Mouse (Mus musculus) forebrain, embryonic 12.5 days (tissue): ENCODE results near the gene Tmem115. TPM values are rescaled to one million over a fixed set of nuclear protein-coding genes. Genes with fewer than 3 reads are reported as not detected.
A peak's percentile ranks its signal among the peaks of the same experiment; 100 is the strongest.
"Not testable (repeated sequence)": the region's sequence is repeated elsewhere in the genome, so short reads cannot be mapped to it uniquely, and the experiment has no call there.

Experiments used
- ATAC-seq: fragments of 200-750 bp; cut with Nextera tagmentation; 2 replicates; pipeline ENCODE4 v1.8.0; 2017; ENCODE audit warnings: moderate TSS enrichment; ENCODE audit not compliant: low FRiP score
- H3K27ac ChIP-seq: fragments of 300-500 bp; sonication (generic); 2 replicates; pipeline ENCODE4 v1.5.1; 2016; ENCODE audit warnings: mild to moderate bottlenecking
- H3K27me3 ChIP-seq: fragments of 300-500 bp; sonication (generic); 2 replicates; pipeline ENCODE4 v1.6.1; 2016; ENCODE audit warnings: mild to moderate bottlenecking
- H3K36me3 ChIP-seq: fragments of 300-500 bp; sonication (generic); replicated peaks from 2 replicates; pipeline ENCODE4 v1.6.1; 2016; ENCODE audit warnings: mild to moderate bottlenecking
- H3K4me1 ChIP-seq: fragments of 300-500 bp; sonication (generic); 2 replicates; pipeline ENCODE4 v1.6.1; 2016
- H3K4me2 ChIP-seq: fragments of 300-500 bp; sonication (generic); 2 replicates; pipeline ENCODE4 v1.6.1; 2016; ENCODE audit warnings: mild to moderate bottlenecking, moderate library complexity
- H3K4me3 ChIP-seq: fragments of 300-500 bp; sonication (generic); replicated peaks from 2 replicates; pipeline ENCODE4 v1.5.1; 2016; ENCODE audit warnings: mild to moderate bottlenecking
- H3K9ac ChIP-seq: fragments of 300-500 bp; sonication (generic); 2 replicates; pipeline ENCODE4 v1.6.1; 2016; ENCODE audit warnings: mild to moderate bottlenecking
- H3K9me3 ChIP-seq: fragments of 300-500 bp; sonication (generic); 2 replicates; pipeline ENCODE4 v1.6.1; 2016
- WGBS: fragments of 180-500 bp; shearing (Covaris S2); methylation state at CpG from one replicate; pipeline ENCODE4 v1.1.7; 2016; 5-methylcytosine and 5-hydroxymethylcytosine counted together
- polyA plus RNA-seq: library from polyadenylated mRNA; unstranded; fragments of >200 nt; fragmentation: Nextera tagmentation; extraction: Ambion mirVana; gene quantifications from 2 replicates; pipeline ENCODE4 v1.2.1, GENCODE M21; 2016

Gene Tmem115
- polyA plus RNA-seq, 1 experiment from 2014 or later: 43.3 TPM

GRCm38 (mm10) chr9:107552690-107553393, 19.1 kb downstream of the Tmem115 start:
- Histone ChIP-seq H3K9ac (no peak overlapping the region), H3K9me3 (no peaks in the 10 kb centered on the region), H3K4me1 (peaks cover 55% of the 10 kb centered on the region), H3K4me2 (peak overlapping the region; percentile 82), H3K4me3 (peak overlapping the region; percentile 63; the same call in 1 of the 2 replicates), H3K27ac (no peak overlapping the region), H3K27me3 (peaks cover 57% of the 10 kb centered on the region), H3K36me3 (peaks cover 9% of the 10 kb centered on the region)
- 78% methylated on average over 5 of the region's 5 CpGs for WGBS
- ATAC-seq: no peak

DNA sequence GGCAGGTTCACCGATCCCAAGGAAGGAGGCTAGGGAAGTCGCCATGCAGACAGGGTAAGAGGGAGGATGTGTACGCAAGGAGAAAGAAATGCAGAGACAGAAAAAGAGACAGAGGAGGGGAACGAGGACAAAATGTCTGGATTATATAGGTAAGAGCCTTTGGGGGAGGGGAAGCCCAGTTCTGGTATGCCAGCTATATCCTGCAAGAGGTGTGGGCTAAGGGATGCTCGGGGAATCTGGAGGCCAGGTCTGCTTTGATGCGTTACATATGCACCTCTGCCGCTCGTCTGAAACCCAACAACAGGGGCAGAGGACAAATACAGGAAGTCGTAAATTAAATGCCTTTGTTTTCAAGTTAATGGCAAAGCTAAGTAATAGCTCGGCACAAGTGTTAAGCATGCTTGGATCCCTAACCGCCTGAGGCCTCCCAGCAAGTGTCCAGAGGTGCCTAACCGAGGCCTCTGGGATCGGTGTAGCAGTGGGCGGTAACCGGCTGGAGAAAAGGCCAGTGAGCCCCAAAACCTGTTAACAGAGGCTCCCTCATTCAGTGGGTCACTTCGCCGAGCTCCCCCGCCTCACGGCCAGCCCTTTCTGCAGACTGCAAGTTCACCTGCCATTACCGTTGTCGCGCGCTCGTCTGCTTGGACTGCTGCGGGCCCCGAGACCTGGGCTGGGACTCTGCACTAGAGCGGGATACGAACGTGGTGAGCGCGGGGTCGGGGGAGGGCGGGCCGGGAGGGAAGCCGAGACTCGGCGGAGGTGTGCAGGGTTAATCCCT, 20.0 kb downstream of the Tmem115 start:
- Histone ChIP-seq H3K9me3 (no peaks in the 10 kb centered on the region), H3K4me2 (peak overlapping the region; percentile 82), H3K27ac (peak overlapping the region; percentile 92), H3K36me3 (peaks cover 18% of the 10 kb centered on the region), H3K4me1 (peaks cover 55% of the 10 kb centered on the region), H3K4me3 (peak overlapping the region; percentile 63), H3K27me3 (peaks cover 48% of the 10 kb centered on the region), H3K9ac (peak overlapping the region; percentile 80)
- ATAC-seq: peak; percentile 78
- WGBS: 5% methylated on average over 37 of the region's 37 CpGs

GRCm38 (mm10) chr9:107554319-107554825, 20.6 kb downstream of the Tmem115 start:
- H3K9ac ChIP-seq: peak overlapping the region; percentile 80
- WGBS: under 1% methylated on average over 51 of the region's 53 CpGs
- H3K4me1 ChIP-seq: peaks cover 55% of the 10 kb centered on the region
- H3K27ac ChIP-seq: peak overlapping the region; percentile 92
- H3K9me3 ChIP-seq: no peaks in the 10 kb centered on the region
- H3K4me3 ChIP-seq: peak overlapping the region; percentile 63
- peak; percentile 92 for ATAC-seq
- peaks cover 25% of the 10 kb centered on the region for H3K36me3 ChIP-seq
- peak overlapping the region; percentile 82 for H3K4me2 ChIP-seq
- H3K27me3 ChIP-seq: peaks cover 42% of the 10 kb centered on the region

GRCm38 (mm10) chr9:107555031-107555457, 21.3 kb downstream of the Tmem115 start:
- Histone ChIP-seq H3K9ac (peak overlapping the region; percentile 80), H3K4me2 (peak overlapping the region; percentile 82), H3K4me1 (peaks cover 55% of the 10 kb centered on the region), H3K9me3 (no peaks in the 10 kb centered on the region), H3K27me3 (peaks cover 35% of the 10 kb centered on the region), H3K4me3 (peak overlapping the region; percentile 63), H3K36me3 (peaks cover 31% of the 10 kb centered on the region), H3K27ac (peak overlapping the region; percentile 92)
- peak; percentile 39 for ATAC-seq
- WGBS: under 1% methylated on average over 23 of the region's 23 CpGs

DNA sequence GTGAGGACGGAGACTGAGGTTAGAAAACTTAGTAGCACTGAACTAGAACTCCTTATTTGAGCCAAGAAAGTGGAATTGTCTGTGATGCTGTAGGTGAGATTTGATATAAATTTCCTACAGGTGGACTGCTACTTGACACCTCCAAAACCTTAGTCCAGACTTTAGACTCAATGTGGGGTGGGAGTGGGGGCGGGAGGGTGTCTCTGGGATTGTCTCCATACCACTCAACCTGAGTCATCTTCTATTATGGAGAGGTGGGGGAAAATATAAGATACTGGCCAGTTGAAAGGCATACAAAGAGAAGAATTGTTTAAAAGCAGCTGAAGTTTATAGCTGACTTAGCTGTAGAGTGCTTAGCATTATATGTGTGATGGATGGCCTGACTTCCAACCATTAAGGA, 22.0 kb downstream of the Tmem115 start:
- Histone ChIP-seq H3K4me3 (peak overlapping the region; percentile 63), H3K9ac (peak overlapping the region; percentile 80), H3K4me2 (peak overlapping the region; percentile 82), H3K27me3 (peaks cover 28% of the 10 kb centered on the region), H3K9me3 (no peaks in the 10 kb centered on the region), H3K27ac (0 out of 2 replicates have a peak overlapping the region, but pooled peaks have one; percentile 92), H3K4me1 (peaks cover 55% of the 10 kb centered on the region), H3K36me3 (peaks cover 38% of the 10 kb centered on the region)
- 50% methylated on average over 2 of the region's 2 CpGs for whole genome bisulfite sequencing
- ATAC-seq: no peak

DNA sequence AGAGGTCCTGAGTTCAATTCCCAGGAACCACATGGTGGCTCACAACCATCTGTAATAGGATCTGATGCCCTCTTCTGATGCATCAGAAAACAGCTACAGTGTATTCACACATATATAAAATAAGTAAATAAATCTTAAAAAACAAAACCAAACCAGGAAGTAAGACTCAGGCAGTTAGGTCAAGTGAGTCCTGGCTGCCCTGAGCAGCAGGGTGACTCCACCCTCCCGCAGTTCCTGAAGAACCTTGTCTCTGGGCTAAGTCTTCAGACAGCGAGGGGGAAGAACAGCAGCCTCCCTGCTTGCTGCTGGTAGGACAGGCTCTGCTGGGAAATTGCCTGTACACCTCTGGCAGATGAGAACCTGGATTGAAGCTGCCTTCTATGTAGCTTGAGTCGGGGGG, 22.6 kb downstream of the Tmem115 start:
- no peak overlapping the region for H3K27ac ChIP-seq
- peaks cover 50% of the 10 kb centered on the region for H3K4me1 ChIP-seq
- peak overlapping the region; percentile 80; the same call in 1 of the 2 replicates for H3K9ac ChIP-seq
- peak overlapping the region; percentile 82 for H3K4me2 ChIP-seq
- H3K4me3 ChIP-seq: 0 out of 2 replicates have a peak overlapping the region, but pooled peaks have one; percentile 63
- 85% methylated on average over 3 of the region's 3 CpGs for WGBS
- peaks cover 22% of the 10 kb centered on the region for H3K27me3 ChIP-seq
- H3K9me3 ChIP-seq: no peaks in the 10 kb centered on the region
- no peak for ATAC-seq
- peaks cover 44% of the 10 kb centered on the region for H3K36me3 ChIP-seq

DNA sequence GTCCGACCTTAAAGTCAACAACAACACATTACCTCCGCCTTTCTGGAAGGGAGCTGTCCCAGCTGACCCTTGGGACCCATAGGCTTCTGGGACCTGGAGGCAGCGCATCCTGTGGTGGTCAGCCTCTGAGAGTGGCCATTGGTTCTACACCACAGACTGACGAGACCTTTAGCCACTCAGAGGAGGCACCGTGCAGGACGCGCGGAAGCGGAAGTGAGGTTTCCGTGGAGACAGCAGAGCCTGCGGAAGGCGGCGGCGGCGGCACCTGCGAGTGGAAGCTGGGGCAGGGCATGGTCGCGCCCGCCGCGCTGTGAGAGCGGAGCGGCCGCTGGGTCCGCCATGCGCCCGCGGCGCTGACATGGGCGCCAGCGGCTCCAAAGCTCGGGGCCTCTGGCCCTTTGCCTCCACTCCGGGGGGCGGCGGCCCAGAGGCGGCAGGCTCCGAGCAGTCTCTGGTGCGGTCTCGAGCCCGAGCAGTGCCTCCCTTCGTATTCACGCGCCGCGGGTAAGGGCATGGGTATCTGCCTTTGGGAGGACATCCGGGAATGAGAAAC, 29.4 kb downstream of the Tmem115 start, which contains the start of gene Tusc2:
Gene Tusc2, plus strand, starts transcription at position 227 of the 553 bp plus-strand sequence.
- H3K4me3 ChIP-seq: peak within 1 kb of the TSS; percentile 96
- H3K27me3 ChIP-seq: no peaks in the 10 kb centered on the region
- under 1% methylated on average over 45 of the region's 46 CpGs for WGBS
- H3K4me2 ChIP-seq: peak within 1 kb of the TSS; percentile 83
- H3K9ac ChIP-seq: peak within 1 kb of the TSS; percentile 89
- peaks cover 33% of the 10 kb centered on the region for H3K4me1 ChIP-seq
- peaks cover 67% of the 10 kb centered on the region for H3K36me3 ChIP-seq
- no peaks in the 10 kb centered on the region for H3K9me3 ChIP-seq
- H3K27ac ChIP-seq: peak within 1 kb of the TSS; percentile 57; the same call in 1 of the 2 replicates
- ATAC-seq: peak; percentile 97

DNA sequence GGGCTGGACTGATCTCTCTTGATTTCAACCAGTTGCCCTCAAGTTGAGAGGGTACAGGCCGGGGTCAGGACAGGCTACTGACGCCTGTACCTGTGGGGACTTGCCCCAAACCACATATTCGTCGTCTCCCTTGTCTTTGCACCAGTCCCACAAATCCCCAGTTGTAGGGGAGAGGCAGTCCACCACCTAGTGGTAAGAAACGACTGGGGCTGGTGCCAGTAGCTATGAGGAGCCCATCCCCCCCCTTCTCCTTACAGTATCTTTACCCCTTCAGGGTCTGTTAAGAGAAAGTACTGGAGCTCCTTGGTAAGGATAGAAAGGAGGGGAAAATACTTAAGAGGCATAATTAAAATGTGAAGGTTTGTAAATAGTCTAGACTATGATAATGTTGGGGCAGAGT, 31.8 kb downstream of the Tmem115 start:
- Histone ChIP-seq H3K4me1 (peaks cover 46% of the 10 kb centered on the region), H3K27ac (0 out of 2 replicates have a peak overlapping the region, but pooled peaks have one; percentile 8), H3K36me3 (peaks cover 45% of the 10 kb centered on the region)
- not testable (repeated sequence) for H3K4me3 ChIP-seq, H3K9me3 ChIP-seq, ATAC-seq, H3K27me3 ChIP-seq, H3K4me2 ChIP-seq, H3K9ac ChIP-seq
- 50% methylated on average over 5 of the region's 5 CpGs for WGBS

GRCm38 (mm10) chr9:107566041-107566709, 32.4 kb downstream of the Tmem115 start:
- no peaks in the 10 kb centered on the region for H3K9me3 ChIP-seq
- no peak overlapping the region for H3K4me2 ChIP-seq
- WGBS: 61% methylated on average over 15 of the region's 15 CpGs
- no peaks in the 10 kb centered on the region for H3K27me3 ChIP-seq
- peaks cover 52% of the 10 kb centered on the region for H3K4me1 ChIP-seq
- H3K27ac ChIP-seq: no peak overlapping the region
- peaks cover 45% of the 10 kb centered on the region for H3K36me3 ChIP-seq
- no peak for ATAC-seq
- H3K4me3 ChIP-seq: no peak overlapping the region
- H3K9ac ChIP-seq: no peak overlapping the region

GRCm38 (mm10) chr9:107566855-107567254, 33.1 kb downstream of the Tmem115 start:
- WGBS: 71% methylated on average over 3 of the region's 3 CpGs
- Histone ChIP-seq H3K4me3 (no peak overlapping the region), H3K27ac (peak overlapping the region; percentile 54; the same call in 1 of the 2 replicates), H3K9ac (no peak overlapping the region), H3K27me3 (no peaks in the 10 kb centered on the region), H3K4me2 (no peak overlapping the region), H3K4me1 (peaks cover 59% of the 10 kb centered on the region), H3K9me3 (no peaks in the 10 kb centered on the region), H3K36me3 (peaks cover 45% of the 10 kb centered on the region)
- ATAC-seq: no peak

DNA sequence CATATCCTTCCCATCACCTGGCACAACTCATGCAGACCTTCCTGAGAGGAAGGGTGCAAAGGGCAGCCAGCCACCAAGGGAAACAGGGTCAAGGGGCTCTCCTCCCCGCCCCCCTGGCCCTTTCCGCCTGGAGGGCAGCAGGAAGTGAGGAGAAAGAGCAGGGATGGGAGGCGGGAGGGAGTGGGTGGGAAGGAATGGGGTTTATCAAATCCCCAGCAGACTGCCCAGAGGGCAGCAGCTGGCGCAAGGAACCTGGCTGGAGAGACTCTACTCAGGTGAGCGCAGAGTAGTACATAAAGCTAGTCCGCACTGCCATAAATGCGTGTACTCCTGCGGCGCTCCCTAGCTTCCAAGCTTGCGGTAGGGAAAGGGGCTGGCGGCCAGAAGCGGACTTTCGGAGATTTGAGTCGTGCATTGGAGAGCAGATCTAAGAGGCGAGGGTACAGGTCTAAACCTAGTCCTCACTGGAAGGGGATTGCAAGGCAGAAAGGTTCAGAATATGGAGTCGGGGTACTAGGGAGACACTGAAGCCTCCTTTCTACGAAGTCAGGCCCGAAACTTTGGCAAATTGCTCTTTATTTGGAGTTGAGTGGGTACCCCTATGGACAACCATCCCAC, 34.1 kb downstream of the Tmem115 start, which contains the start of gene Hyal2:
Gene Hyal2, plus strand, starts transcription at position 244 of the 618 bp plus-strand sequence.
- ATAC-seq: no peak
- no peaks in the 10 kb centered on the region for H3K27me3 ChIP-seq
- H3K36me3 ChIP-seq: peaks cover 49% of the 10 kb centered on the region
- H3K4me3 ChIP-seq: peak within 1 kb of the TSS; percentile 82
- H3K9ac ChIP-seq: peak within 1 kb of the TSS; percentile 84
- peaks cover 60% of the 10 kb centered on the region for H3K4me1 ChIP-seq
- no peaks in the 10 kb centered on the region for H3K9me3 ChIP-seq
- 4% methylated on average over 18 of the region's 18 CpGs for WGBS
- H3K27ac ChIP-seq: peak within 1 kb of the TSS; percentile 86
- peak within 1 kb of the TSS; percentile 88 for H3K4me2 ChIP-seq
